Mouse (Mus musculus) heart, adult 2 months (tissue): ENCODE results near the gene Snrpg.

ENCODE experiments used
- CTCF ChIP-seq: fragments of 200-600 bp; IDR thresholded peaks from 2 replicates; pipeline ENCODE4 v1.8.1; 2022; ENCODE audit warnings: antibody characterized with exemption, mild to moderate bottlenecking, moderate library complexity
- EP300 ChIP-seq: fragments of 200-500 bp; IDR thresholded peaks from 2 replicates; pipeline ENCODE4 v1.6.1; 2011; ENCODE audit warnings: low read depth, low read length, control low read depth; ENCODE audit not compliant: insufficient read depth

GRCm38 (mm10) chr6:86426358-86426757 lies 55.3 kb downstream of the Snrpg start, which contains the start of gene Gm44790:
- TF ChIP-seq CTCF (no peak), EP300 (no peak)
